Mouse (Mus musculus): Measurements from ENCODE around the gene Zc3h13. TPM values are rescaled to one million over a fixed set of nuclear protein-coding genes. Genes with fewer than 3 reads are reported as not detected.

The Zc3h13 gene
- total and polyA plus RNA-seq, 3 experiments = 17.7 to 38.5 (median 18.8) TPM

DNA sequence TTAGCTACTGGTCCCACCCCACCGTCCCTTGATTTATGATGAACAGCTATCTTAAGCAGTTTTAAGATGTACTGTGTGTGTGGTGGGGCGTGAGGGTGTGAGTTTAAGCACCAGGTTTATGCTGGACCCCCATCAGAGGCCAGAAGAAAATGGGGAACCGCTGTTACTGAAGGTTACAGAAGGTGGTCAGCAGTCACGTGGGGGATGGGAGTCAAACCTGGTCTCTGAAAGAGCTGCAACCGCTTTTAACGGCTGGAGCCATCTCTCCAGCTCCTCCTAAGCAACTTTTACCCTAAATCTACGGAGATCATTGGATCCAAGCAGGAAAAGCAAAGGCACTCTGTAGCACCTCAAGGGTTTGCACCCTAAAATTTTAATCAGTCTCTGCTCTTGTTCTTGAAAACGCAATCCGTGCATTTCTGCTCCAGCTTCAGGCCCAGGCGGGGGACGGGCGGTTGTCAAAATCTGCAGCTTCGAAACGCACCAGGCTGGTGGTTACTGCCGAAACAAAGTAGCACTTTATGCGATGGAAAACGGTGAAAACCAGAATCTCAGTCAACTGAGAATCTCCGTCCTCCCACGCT, 472 bp upstream of the Zc3h13 start:
- peak; percentile 39 for DNase-seq (ENCODE audit: extremely low read depth)
- no peak for TF ChIP-seq POLR2AphosphoS2 (IDR thresholded peaks at IDR 0.05; ENCODE audit: low read depth, low read length)
- TF ChIP-seq USF1 (IDR thresholded peaks at IDR 0.05; ENCODE audit: low read depth, low read length) = peak; percentile 44
- TF ChIP-seq CHD2 (IDR thresholded peaks at IDR 0.05; ENCODE audit: low read length) = no peak
- no peak for TF ChIP-seq HCFC1 (IDR thresholded peaks at IDR 0.05; ENCODE audit: low read depth, low read length)
- TF ChIP-seq IRF4 (IDR thresholded peaks at IDR 0.05; ENCODE audit: low read depth, low read length) = no peak
- TF ChIP-seq USF2 (conservative IDR thresholded peaks at IDR 0.05; ENCODE audit: low read depth, low read length) = 0 out of 2 replicates have a peak, but pooled peaks have one; percentile 31
- no peak for TF ChIP-seq ZMIZ1 (IDR thresholded peaks at IDR 0.05; ENCODE audit: low read depth, low read length)
- no peak for TF ChIP-seq ETS1 (conservative IDR thresholded peaks at IDR 0.05; ENCODE audit: low read depth, low read length)
- no peak for TF ChIP-seq PAX5 (IDR thresholded peaks at IDR 0.05; ENCODE audit: low read length)
- no peak for TF ChIP-seq ZKSCAN1 (IDR thresholded peaks at IDR 0.05; ENCODE audit: borderline replicate concordance, low read depth, low read length)
- no peak for TF ChIP-seq RAD21 (IDR thresholded peaks at IDR 0.05; ENCODE audit: low read depth, low read length)
- TF ChIP-seq UBTF (IDR thresholded peaks at IDR 0.05; ENCODE audit: low read depth, low read length) = no peak
- no peak for TF ChIP-seq TBP (conservative IDR thresholded peaks at IDR 0.05; ENCODE audit: low read depth, low read length)
- TF ChIP-seq SIN3A (IDR thresholded peaks at IDR 0.05; ENCODE audit: low read length) = no peak
- Histone ChIP-seq H3K4me2 (ENCODE audit: insufficient read depth, low read depth, poor library complexity, severe bottlenecking) (peak overlapping the region; percentile 88), H3K79me2 (replicated peaks; ENCODE audit: control insufficient read depth, extremely low read depth, insufficient read depth, poor library complexity, severe bottlenecking) (peaks cover 24% of the 10 kb centered on the region), H3K27me3 (replicated peaks) (peaks cover 31% of the 10 kb centered on the region), H3K9me3 (replicated peaks; ENCODE audit: low read length) (no peaks in the 10 kb centered on the region), H3K9ac (ENCODE audit: insufficient read depth, low read depth) (peak overlapping the region; percentile 91), H3K4me1 (ENCODE audit: control insufficient read depth in 1 of 2, insufficient read depth in 2 of 2) (peaks cover 0 to 16% of the 10 kb centered on the region in 2 experiments; a peak in 2 of 4 replicates), H3K4me3 (replicated peaks in 1 of 3; ENCODE audit: low read depth in 2 of 3, low read length in 2 of 3, poor library complexity in 1 of 3) (peak overlapping the region; percentile 81 to 95 (median 92)), H3K36me3 (replicated peaks in 1 of 2; ENCODE audit: control insufficient read depth in 1 of 2, insufficient read depth in 1 of 2, low read length in 1 of 2) (no peaks in the 10 kb centered on the region), H3K27ac (ENCODE audit: insufficient read depth, low read depth) (no peak overlapping the region)
- in situ Hi-C loops (cut with MboI; ENCODE audit: low pct_ligation_motif_present, low pct_unique_long_range_greater_than_20kb, low sequenced_read_pairs) = no loop called here
- dilution Hi-C loops (cut with MboI; ENCODE audit: extremely low pct_ligation_motif_present, extremely low pct_unique_long_range_greater_than_20kb, low sequenced_read_pairs) = no loop called here

GRCm38 (mm10) chr14:75301081-75301480, 16.9 kb downstream of the Zc3h13 start:
- Histone ChIP-seq H3K9me3 (replicated peaks; ENCODE audit: low read length) (no peaks in the 10 kb centered on the region), H3K27me3 (replicated peaks) (no peaks in the 10 kb centered on the region), H3K79me2 (replicated peaks; ENCODE audit: control insufficient read depth, extremely low read depth, insufficient read depth, poor library complexity, severe bottlenecking) (no peaks in the 10 kb centered on the region), H3K27ac (ENCODE audit: insufficient read depth, low read depth) (no peak overlapping the region), H3K4me3 (replicated peaks in 1 of 3; ENCODE audit: low read depth in 2 of 3, low read length in 2 of 3, poor library complexity in 1 of 3) (no peak overlapping the region), H3K36me3 (replicated peaks in 1 of 2; ENCODE audit: control insufficient read depth in 1 of 2, insufficient read depth in 1 of 2, low read length in 1 of 2) (peaks cover 0 to 19% of the 10 kb centered on the region in 2 experiments), H3K4me1 (ENCODE audit: control insufficient read depth in 1 of 2, insufficient read depth in 2 of 2) (peaks cover 0 to 3% of the 10 kb centered on the region in 2 experiments; a peak in 1 of 4 replicates), H3K4me2 (ENCODE audit: insufficient read depth, low read depth, poor library complexity, severe bottlenecking) (no peak overlapping the region), H3K9ac (ENCODE audit: insufficient read depth, low read depth) (no peak overlapping the region)
- TF ChIP-seq NELFE (IDR thresholded peaks at IDR 0.05; ENCODE audit: low read depth, low read length) (no peak), POLR2AphosphoS2 (IDR thresholded peaks at IDR 0.05; ENCODE audit: low read depth, low read length) (no peak), HCFC1 (IDR thresholded peaks at IDR 0.05; ENCODE audit: low read depth, low read length) (no peak), USF2 (conservative IDR thresholded peaks at IDR 0.05; ENCODE audit: low read depth, low read length) (no peak), RCOR1 (conservative IDR thresholded peaks at IDR 0.05; ENCODE audit: low read depth, low read length) (no peak), ZC3H11A (IDR thresholded peaks at IDR 0.05; ENCODE audit: low read depth, low read length) (no peak), TCF12 (IDR thresholded peaks at IDR 0.05; ENCODE audit: low read depth, low read length) (no peak), PAX5 (IDR thresholded peaks at IDR 0.05; ENCODE audit: low read length) (no peak), TBP (conservative IDR thresholded peaks at IDR 0.05; ENCODE audit: low read depth, low read length) (no peak), ZKSCAN1 (IDR thresholded peaks at IDR 0.05; ENCODE audit: borderline replicate concordance, low read depth, low read length) (no peak), CHD1 (IDR thresholded peaks at IDR 0.05; ENCODE audit: low read depth, low read length) (no peak), USF1 (IDR thresholded peaks at IDR 0.05; ENCODE audit: low read depth, low read length) (no peak), ZMIZ1 (IDR thresholded peaks at IDR 0.05; ENCODE audit: low read depth, low read length) (no peak)
- dilution Hi-C loops (cut with MboI; ENCODE audit: extremely low pct_ligation_motif_present, extremely low pct_unique_long_range_greater_than_20kb, low sequenced_read_pairs) (no loop called here), in situ Hi-C loops (cut with MboI; ENCODE audit: low pct_ligation_motif_present, low pct_unique_long_range_greater_than_20kb, low sequenced_read_pairs) (no loop called here)
- no peak for DNase-seq (ENCODE audit: extremely low read depth)
